Mouse (Mus musculus): Measurements from ENCODE around the gene Cacna1b.
A peak's percentile ranks its signal among the peaks of the same experiment; 100 is the strongest.

Gene Cacna1b

DNA sequence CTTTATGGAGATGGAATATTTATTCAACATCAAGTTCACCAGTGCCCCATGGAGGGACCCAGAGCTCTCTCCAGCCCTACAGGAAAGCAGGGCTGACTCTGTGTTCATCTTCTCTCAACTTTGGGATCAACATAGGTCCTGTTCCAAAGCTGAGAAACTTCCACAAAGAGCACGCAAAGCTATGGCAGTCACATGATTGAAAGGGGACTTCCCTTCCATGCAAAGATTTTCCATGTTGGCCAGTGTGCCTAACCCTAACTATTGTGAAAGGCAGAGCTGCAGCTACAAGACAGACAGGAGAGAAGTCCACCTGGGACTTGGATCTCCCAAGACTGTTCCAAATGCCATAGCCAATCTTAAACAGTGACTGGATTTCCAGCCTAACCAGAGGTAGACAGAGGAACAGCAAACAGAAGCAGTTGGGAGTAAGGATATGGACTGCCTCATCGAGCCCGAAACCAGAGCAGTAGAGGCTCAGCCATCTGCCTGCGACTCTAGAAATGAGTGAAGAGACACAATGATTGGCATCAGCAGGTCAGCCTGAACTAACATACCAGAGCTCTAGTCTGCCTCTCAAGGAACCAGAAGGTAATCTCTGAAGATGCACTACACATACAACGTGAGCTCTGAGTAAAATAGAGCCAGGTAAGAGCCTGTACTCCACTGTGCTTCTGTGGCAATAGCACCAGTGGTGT, 116.4 kb downstream of the Cacna1b start:
- DNase-seq = no peak

- DNase-seq = no peak
These were observed 120.1 kb downstream of the Cacna1b start for GRCm38 (mm10) chr2:24642834-24643233.

- no peak for DNase-seq
These were observed 124.6 kb downstream of the Cacna1b start for GRCm38 (mm10) chr2:24638102-24638954.

- no peak for DNase-seq
These were observed 129.3 kb downstream of the Cacna1b start for GRCm38 (mm10) chr2:24633645-24634044.

- DNase-seq = no peak
These were observed 145.8 kb downstream of the Cacna1b start for GRCm38 (mm10) chr2:24617141-24617540.

GRCm38 (mm10) chr2:24609789-24610188, 153.2 kb downstream of the Cacna1b start:
- DNase-seq = no peak

DNA sequence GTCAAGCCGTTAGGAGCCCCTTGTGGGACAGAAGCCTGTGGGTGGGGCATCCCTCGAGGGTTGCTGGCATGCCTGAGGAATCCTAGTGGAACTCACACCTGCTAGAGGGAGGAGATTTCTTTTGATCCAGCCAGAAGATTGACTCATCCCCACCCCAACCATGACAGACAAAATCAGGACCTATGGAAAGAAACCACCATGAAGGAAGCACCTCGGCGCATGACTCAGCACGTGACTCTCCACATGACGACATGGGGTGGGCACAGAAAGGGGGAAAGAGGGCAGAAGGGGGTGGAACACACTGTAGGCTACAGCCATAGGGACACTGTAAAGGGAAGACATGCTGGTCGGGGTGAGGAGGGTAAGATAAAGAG, 154.2 kb downstream of the Cacna1b start:
- no peak for DNase-seq

- DNase-seq = peak; percentile 41
These were observed 154.8 kb downstream of the Cacna1b start for GRCm38 (mm10) chr2:24607905-24608764.

GRCm38 (mm10) chr2:24606531-24606930, 156.4 kb downstream of the Cacna1b start:
- no peak for DNase-seq

GRCm38 (mm10) chr2:24605096-24605495, 157.9 kb downstream of the Cacna1b start:
- no peak for DNase-seq

DNA sequence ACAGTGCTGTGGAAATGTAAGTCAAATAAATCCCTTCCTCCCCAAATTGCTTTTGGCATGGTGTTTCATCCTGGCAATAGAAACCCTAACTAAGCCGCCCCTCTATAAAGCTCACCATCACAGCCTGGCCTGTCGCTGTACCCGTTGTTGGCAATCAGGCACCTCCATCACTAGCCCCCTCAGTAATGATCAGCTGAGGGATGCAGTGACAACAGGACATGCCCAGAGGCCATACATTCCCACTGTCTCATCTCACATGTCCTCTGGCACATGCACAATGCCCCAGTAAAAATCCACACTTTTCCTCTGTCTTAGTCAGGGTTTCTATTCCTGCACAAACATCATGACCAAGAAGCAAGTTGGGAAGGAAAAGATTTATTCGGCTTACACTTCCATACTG, 173.5 kb downstream of the Cacna1b start:
- DNase-seq = no peak

DNA sequence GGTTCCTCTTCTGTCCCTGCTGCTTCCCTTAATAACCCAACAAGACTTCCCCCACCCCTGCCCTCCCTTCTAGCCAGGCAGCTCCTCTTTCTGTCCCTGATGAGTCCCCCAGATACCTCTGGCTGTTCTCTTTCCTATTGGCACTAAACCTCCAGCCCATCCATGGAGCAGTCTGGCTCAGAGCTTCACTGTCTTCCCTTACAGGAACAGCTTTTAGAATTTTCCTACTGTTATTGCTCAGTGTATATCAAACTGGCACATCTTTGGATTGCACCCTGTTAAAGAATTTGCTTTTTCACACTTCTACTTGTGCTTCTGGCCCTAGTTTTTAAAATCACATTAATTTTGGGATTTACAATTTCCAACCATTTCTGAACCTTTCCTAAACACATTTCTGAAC, 175.0 kb downstream of the Cacna1b start:
- no peak for DNase-seq

DNA sequence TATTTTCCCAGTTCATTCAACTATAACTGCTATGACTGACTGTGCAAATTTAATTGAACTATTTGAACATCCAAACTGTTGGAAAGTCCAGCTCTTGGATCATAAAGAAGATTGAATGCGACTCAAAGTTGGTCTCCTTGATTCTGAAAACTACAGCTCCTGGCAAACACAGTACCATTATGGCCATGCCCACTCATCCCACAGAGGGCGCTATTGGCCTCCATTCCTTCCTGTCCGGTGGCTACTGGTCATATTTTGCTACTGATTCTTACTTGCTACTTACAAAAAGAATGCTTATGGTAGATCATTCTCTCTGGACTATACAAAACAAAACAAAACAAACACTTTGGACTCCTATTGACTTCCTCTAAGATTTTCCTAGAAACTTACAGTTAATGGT, 188.3 kb downstream of the Cacna1b start:
- DNase-seq = peak; percentile 71

GRCm38 (mm10) chr2:24570917-24571316, 192.0 kb downstream of the Cacna1b start:
- no peak for DNase-seq

- no peak for DNase-seq
These were observed 194.4 kb downstream of the Cacna1b start for GRCm38 (mm10) chr2:24568555-24568954.

- DNase-seq = no peak
These were observed 200.2 kb downstream of the Cacna1b start for GRCm38 (mm10) chr2:24562547-24563290.

DNA sequence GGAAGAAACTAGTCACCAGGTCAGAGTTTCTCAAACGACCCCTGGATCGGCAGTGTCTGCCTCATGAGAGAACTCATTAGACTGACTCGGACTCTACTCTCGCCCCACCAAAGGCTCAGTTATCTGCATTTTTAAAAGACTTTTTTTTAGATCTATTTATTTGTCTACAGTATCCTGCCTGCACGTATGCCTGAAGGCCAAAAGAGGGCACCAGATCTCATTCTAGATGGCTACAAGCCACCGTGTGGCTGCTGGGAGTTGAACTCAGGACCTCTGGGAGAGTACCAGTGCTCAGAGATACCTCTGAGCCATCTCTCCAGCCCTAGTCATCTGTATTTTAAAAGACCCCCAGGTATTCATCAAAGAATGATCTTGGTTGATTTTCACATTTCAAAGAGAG, 201.0 kb downstream of the Cacna1b start:
- DNase-seq = no peak

GRCm38 (mm10) chr2:24560201-24560600, 202.8 kb downstream of the Cacna1b start:
- DNase-seq = no peak

GRCm38 (mm10) chr2:24556347-24556746, 206.6 kb downstream of the Cacna1b start:
- no peak for DNase-seq

GRCm38 (mm10) chr2:24553962-24554361, 209.0 kb downstream of the Cacna1b start:
- no peak for DNase-seq

Measured in right cerebral cortex, postnatal 4 days (tissue).